Mouse (Mus musculus) lung, adult 2 months (tissue): ENCODE data around the gene Ildr1. TPM values are rescaled to one million over a fixed set of nuclear protein-coding genes. Genes with fewer than 3 reads are reported as not detected.

Experiments used
- DNase-seq: peaks from one replicate; pipeline ENCODE4 v3.0.0; 2022
- H3K4me1 ChIP-seq: fragments of 200-500 bp; 2 replicates; pipeline ENCODE4 v1.6.1; 2011; ENCODE audit warnings: low read length; ENCODE audit not compliant: control insufficient read depth, insufficient read depth
- H3K4me3 ChIP-seq: fragments of 200-500 bp; replicated peaks from 2 replicates; pipeline ENCODE3; 2011; ENCODE audit warnings: low read depth, mild to moderate bottlenecking, control low read depth, low read length; ENCODE audit errors: extremely low read depth
- CTCF ChIP-seq: fragments of 200-500 bp; IDR thresholded peaks from 2 replicates; pipeline ENCODE4 v1.5.1; 2011; ENCODE audit warnings: mild to moderate bottlenecking, low read length, control low read depth; ENCODE audit not compliant: insufficient read depth
- POLR2A ChIP-seq: fragments of 200-500 bp; IDR thresholded peaks from 2 replicates; pipeline ENCODE4 v1.6.1; 2011; ENCODE audit warnings: low read depth, mild to moderate bottlenecking, control low read depth, low read length, borderline replicate concordance; ENCODE audit errors: extremely low read depth
- WGBS: fragments of 180-500 bp; shearing (Covaris S2); methylation state at CpG from one replicate; pipeline ENCODE4 v1.1.7; 2018; 5-methylcytosine and 5-hydroxymethylcytosine counted together
- polyA plus RNA-seq: library from polyadenylated mRNA; depleted of rRNA; stranded (reverse); fragments of >200 nt; gene quantifications from 2 replicates; pipeline ENCODE4 v1.2.3, GENCODE M21; 2012

Gene Ildr1
- polyA plus RNA-seq, 1 experiment, result 14.8 TPM

DNA sequence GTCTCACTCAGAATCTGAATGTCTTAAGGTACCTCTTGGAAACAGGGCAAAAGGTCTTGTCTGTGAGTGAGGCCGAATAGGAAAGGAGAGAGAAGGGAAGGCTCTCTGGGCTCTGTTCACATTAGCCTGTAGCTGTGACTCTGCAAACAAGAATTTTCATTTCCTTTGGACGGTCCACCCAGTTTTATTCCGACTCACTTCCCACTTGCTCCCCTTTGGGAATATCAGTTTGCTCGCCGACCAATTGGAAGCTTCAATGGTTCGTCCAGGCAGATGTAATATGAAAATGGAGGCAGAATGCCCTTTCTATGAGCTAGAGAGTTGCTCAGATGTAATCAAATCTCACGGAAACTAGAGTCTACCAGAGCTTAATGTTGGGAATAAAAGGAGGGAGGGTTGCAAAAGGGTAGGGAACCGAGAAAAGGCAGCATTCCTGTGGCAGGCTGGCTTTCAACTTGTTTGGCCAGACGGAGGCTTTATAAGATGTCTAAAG, 1.1 kb downstream of the Ildr1 start:
- peak overlapping the region; percentile 36 for H3K4me3 ChIP-seq
- H3K4me1 ChIP-seq, result no peaks in the 10 kb centered on the region
- DNase-seq, result no peak
- WGBS, result 56% methylated on average over 9 of the region's 9 CpGs
- TF ChIP-seq CTCF (no peak), POLR2A (no peak)

DNA sequence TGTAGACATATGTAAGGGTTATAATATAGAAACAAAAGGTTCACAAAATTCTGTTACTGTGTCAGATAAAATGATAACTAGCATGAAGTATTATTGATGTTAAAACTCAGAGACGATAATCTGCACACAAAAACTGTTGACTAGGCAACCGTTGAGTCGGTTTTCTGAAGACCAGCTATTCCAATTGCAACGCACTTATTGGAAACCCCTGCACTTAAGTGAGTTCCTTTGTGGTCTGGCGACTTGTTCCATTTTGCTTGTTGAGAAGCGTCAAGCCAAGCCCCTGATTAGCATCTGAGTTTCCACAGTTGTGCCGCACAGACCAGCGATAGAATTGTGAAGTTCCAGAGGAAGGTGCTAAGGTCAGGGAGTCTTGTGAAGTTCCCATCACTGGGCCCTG, 3.6 kb downstream of the Ildr1 start:
- WGBS, result 77% methylated on average over 8 of the region's 8 CpGs
- TF ChIP-seq CTCF, result no peak
- no peak for TF ChIP-seq POLR2A
- Histone ChIP-seq H3K4me3 (no peak overlapping the region), H3K4me1 (no peaks in the 10 kb centered on the region)
- DNase-seq, result no peak

DNA sequence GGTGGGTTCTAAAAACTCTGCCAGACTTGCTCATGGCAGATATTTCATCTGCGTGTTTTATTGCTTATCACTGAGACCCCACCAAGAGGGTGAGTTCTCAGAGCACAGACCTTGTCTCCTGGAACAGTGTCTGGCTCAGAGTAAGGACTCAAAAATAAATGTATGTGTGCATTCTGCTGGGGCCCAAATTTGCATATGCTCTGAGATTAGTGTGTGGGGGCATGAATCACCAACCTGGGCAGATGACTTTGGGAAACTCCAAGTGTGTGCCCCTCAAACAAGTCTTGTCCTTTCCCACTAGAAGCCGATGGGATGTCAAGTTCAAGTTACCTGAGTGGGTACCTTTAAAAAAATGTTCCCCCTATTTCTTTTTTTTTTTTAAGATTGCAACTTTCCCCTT, 6.7 kb downstream of the Ildr1 start:
- no peaks in the 10 kb centered on the region for H3K4me1 ChIP-seq
- H3K4me3 ChIP-seq, result no peak overlapping the region
- no peak for TF ChIP-seq CTCF
- TF ChIP-seq POLR2A, result no peak
- DNase-seq, result no peak
- 89% methylated on average over 2 of the region's 2 CpGs for WGBS

DNA sequence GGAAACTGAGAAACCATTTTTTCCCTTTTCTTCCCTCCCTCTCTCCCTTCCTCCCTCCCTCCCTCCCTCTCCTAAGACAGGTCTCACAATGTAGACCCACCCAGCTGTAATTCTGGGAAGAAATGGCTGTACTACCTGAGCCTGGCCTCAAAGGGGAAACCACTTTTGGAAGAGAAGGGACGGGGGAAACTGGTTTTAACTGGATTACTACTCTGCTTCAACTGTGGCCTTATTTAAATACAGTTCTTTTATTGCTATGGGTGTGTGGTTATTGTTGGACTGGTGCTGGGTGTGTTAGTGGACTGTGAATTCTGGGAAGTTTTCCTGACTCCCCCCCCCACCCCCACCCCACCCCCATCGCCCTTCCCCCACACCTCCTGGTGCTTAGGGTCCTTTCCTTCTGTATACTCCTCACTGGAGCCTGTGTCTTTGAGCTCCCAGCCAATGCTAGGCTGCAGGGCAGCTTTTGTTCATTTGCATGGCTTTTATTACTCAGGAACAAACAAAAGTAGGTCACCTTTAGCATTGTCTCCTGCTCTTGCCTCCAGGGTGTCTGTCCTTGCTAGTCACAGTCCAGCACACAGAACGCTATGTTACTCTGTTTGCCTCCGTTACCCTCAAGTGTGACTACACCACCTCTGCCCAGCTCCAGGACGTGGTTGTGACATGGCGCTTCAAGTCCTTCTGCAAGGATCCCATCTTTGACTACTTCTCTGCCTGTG, 14.1 kb downstream of the Ildr1 start:
- Histone ChIP-seq H3K4me1 (no peaks in the 10 kb centered on the region), H3K4me3 (no peak overlapping the region)
- DNase-seq, result no peak
- TF ChIP-seq POLR2A (no peak), CTCF (no peak)
- 60% methylated on average over 6 of the region's 6 CpGs for WGBS

DNA sequence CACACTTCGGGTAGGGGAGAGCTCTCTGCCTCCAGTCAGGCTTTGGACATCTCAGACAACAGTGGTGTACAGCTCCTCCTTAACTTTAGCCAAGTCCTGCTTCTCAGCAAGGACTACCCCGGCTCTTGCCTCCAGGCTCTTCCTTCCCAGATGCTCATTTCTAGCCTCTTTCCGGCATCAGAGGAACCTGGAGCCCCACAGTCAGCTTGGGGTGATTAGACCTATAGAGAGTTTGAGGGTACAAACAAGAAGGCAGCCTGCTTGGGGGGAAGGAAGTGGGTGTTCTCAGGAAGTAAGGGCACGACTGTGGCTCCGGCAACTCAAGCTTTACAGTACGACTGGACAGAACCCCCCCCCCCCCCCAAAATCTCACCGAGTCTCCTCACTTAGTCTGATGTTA, 15.0 kb downstream of the Ildr1 start:
- H3K4me3 ChIP-seq, result no peak overlapping the region
- no peak for DNase-seq
- H3K4me1 ChIP-seq, result no peaks in the 10 kb centered on the region
- 50% methylated on average over 7 of the region's 7 CpGs for WGBS
- TF ChIP-seq CTCF (no peak), POLR2A (no peak)

DNA sequence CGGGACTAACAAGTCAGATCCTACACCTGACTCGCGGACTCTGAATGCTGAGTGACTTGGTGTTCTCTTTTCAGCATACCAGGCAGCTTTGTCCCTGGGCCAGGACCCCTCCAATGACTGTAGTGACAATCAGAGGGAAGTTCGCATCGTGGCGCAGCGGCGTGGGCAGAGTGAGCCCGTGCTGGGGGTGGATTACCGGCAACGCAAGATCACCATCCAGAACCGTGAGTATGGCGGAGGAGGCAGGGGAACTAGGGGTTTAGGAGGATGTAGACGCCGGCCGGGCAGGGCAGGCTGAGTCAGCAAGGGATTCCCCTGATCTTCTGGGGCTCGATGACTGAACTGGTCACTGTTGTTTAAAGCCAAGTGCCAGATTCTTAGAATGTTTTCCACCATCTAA, 15.6 kb downstream of the Ildr1 start:
- no peaks in the 10 kb centered on the region for H3K4me1 ChIP-seq
- no peak for TF ChIP-seq POLR2A
- TF ChIP-seq CTCF, result no peak
- no peak overlapping the region for H3K4me3 ChIP-seq
- 78% methylated on average over 17 of the region's 17 CpGs for WGBS
- DNase-seq, result no peak

DNA sequence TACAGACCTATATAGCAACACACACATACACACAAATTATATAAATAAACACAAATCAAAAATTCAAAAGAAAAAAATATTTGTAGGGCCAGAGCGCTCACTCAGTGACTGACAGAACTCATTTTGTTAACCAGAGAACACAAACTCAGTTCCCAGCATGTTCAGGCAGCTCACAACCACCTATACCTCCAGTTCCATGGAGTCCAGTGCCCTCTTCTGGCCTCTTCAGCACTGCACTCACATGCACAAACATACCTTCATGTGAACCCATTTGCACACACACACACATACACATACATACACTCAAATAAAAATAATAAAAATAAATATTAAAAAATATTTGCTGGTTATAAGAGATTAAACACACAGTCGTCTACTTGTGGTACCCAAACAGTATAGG, 17.0 kb downstream of the Ildr1 start:
- TF ChIP-seq POLR2A (no peak), CTCF (no peak; the same call in 1 of the 2 replicates)
- 95% methylated on average over 2 of the region's 2 CpGs for WGBS
- Histone ChIP-seq H3K4me3 (no peak overlapping the region), H3K4me1 (no peaks in the 10 kb centered on the region)
- no peak for DNase-seq

DNA sequence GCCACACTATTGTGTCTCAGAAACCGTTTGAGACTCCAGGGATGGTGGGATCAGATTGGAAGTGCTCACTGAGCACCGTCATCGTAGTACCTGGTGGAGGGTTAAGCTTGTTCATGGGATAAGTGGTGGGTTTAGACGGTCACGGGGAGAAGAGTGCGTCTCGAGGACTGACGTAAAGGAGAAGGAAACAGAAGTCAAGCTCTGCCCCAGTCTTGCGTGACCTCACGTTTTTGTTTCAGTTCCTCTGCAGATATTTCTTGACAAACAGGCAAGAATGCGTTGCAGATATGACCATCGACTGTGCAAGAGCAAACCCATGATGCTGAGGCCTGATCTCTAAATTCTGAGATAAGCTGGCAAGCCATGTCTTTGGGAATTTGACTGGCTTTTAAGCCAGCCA, 18.0 kb downstream of the Ildr1 start:
- no peak for DNase-seq
- no peaks in the 10 kb centered on the region for H3K4me1 ChIP-seq
- 74% methylated on average over 12 of the region's 12 CpGs for WGBS
- H3K4me3 ChIP-seq, result no peak overlapping the region
- TF ChIP-seq POLR2A (no peak), CTCF (no peak)

DNA sequence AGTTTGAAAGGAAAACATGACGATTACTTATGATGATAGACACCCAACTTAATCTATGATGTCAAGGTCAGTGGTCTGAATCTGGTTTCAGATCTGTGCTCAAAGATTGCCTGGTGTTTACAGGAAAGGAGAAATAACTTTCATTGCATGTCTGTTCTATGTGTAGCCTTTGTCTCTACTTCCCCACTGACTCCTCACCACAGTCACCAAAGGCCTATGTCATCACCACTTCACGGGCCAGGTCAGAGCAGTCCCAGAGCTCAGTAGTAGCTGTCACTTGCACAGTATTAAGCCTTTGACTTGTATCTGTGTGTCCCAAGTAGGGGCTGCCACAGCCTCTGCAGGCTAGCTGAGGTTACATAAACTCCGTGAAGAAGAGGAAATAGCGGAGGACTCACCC, 23.7 kb downstream of the Ildr1 start:
- no peak overlapping the region for H3K4me3 ChIP-seq
- 69% methylated on average over 4 of the region's 4 CpGs for WGBS

DNA sequence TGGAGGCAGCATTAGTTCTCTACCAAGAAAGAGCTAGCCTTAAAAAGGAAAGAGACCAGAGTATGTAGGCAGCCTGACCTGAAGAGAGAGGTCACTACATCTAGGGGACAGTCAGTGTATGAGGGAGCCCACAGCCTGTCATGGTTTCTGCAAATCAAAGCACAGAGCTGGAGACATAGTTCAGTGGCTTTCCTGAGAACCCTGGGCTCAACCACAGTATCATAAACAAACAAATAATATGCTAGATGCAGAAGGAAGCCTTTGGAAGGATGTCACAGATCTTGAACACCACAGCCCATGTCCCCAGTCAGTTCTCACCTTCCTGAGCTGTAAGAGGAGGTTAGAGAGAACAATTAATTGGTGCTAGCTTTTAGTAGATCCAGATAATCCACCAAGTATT, 24.9 kb downstream of the Ildr1 start:
- H3K4me3 ChIP-seq, result no peak overlapping the region
- no peak for DNase-seq
- no peaks in the 10 kb centered on the region for H3K4me1 ChIP-seq
- TF ChIP-seq CTCF (no peak), POLR2A (no peak)

More for the DNA sequence above, 23.7 kb downstream of the Ildr1 start:
- no peaks in the 10 kb centered on the region for H3K4me1 ChIP-seq
- DNase-seq, result no peak
- TF ChIP-seq POLR2A, result no peak
- TF ChIP-seq CTCF, result no peak
